ENCODE assay signal across 8 mouse cellular contexts in the genomic region with DNA sequence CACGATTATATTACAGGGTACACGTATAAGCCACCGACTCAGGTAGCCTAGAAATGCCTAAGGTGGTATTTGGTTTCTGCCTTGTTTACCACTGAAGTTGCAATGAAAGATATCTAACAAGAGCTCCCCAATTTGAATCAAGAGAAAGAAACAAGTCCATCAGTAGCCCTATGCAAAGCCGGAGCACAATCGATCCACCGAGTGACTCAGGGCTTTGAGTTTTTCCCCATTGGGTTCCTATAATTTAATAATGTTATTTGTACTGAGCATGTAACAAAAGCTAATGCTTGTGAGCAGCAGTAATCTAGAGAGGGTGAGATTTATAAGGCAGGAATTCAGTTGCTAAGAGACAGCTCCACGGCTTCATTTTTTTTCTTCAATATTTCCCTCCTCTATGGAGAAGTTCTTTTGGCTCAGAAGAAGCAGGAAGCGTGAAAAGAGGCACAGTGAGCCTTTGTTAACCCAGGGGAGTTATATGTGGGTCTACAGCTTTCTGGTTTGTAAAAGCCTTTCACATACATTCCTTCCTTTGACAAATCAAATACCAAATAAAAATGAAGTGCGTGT. TPM values are rescaled to one million over a fixed set of nuclear protein-coding genes. Genes with fewer than 3 reads are reported as not detected.
A peak's percentile ranks its signal among the peaks of the same experiment; 100 is the strongest.
DNase-seq lines count a peak whose midpoint lies in the region; ATAC-seq and TF ChIP-seq lines count a peak whose summit lies in the region.

No protein-coding gene starts in this region.

- H3K4me2 ChIP-seq in heart, postnatal 0 days (ENCODE audit: low read depth, low read length): peak overlapping the region; percentile 53
- H3K4me2 ChIP-seq in liver, postnatal 0 days (ENCODE audit: low read depth, low read length): peak overlapping the region; percentile 10; the same call in 1 of the 2 replicates

- TF ChIP-seq EP300 in heart, postnatal 0 days (IDR thresholded peaks at IDR 0.05; ENCODE audit: low read depth): no peak
- no peak for TF ChIP-seq EP300 in liver, postnatal 0 days (IDR thresholded peaks at IDR 0.05; ENCODE audit: low read depth)

- 51% methylated on average over 9 of the region's 9 CpGs for WGBS in heart, postnatal 0 days
- WGBS in liver, postnatal 0 days (ENCODE audit: insufficient replicate concordance): 68% methylated on average over 9 of the region's 9 CpGs

- peak overlapping the region; percentile 70 for H3K4me3 ChIP-seq in gastrocnemius, adult 2 months
- H3K4me3 ChIP-seq in brown adipose tissue, adult 24 weeks (ENCODE audit: insufficient read depth, low read depth, low read length): peak overlapping the region; percentile 41
- H3K4me3 ChIP-seq in heart, postnatal 0 days (ENCODE audit: low read depth, low read length): no peak overlapping the region
- H3K4me3 ChIP-seq in liver, postnatal 0 days (ENCODE audit: low read depth, low read length): no peak overlapping the region

- peak overlapping the region; percentile 73 for H3K27ac ChIP-seq in gastrocnemius, adult 2 months
- no peak overlapping the region for H3K27ac ChIP-seq in brown adipose tissue, adult 24 weeks (replicated peaks; ENCODE audit: low read depth, low read length)
- peak overlapping the region; percentile 86 for H3K27ac ChIP-seq in heart, postnatal 0 days (ENCODE audit: low read depth)
- H3K27ac ChIP-seq in liver, postnatal 0 days (ENCODE audit: low read depth): peak overlapping the region; percentile 46

- peak; percentile 43 for ATAC-seq in heart, postnatal 0 days (ENCODE audit: insufficient read depth, low read depth)
- no peak for ATAC-seq in liver, postnatal 0 days

- H3K27me3 ChIP-seq in heart, postnatal 0 days (ENCODE audit: control insufficient read depth, insufficient read depth, low read length): no peaks in the 10 kb centered on the region
- no peaks in the 10 kb centered on the region for H3K27me3 ChIP-seq in liver, postnatal 0 days (ENCODE audit: insufficient read depth, low read length)

- intact Hi-C loops in gastrocnemius, adult 2 months (cut with DNase I): no loop called here
- intact Hi-C loops in gastrocnemius, postnatal 36 days (cut with DNase I): loop anchor here (10.0 kb wide), 1 partner anchor 130 kb away; a partner anchor contains a TSS
- intact Hi-C loops in left cerebral cortex, postnatal 4 days (cut with DNase I): no loop called here

- no peak for TF ChIP-seq CTCF in gastrocnemius, adult 2 months (IDR thresholded peaks at IDR 0.05)
- TF ChIP-seq CTCF in heart, postnatal 0 days (IDR thresholded peaks at IDR 0.05; ENCODE audit: low read depth): no peak
- no peak for TF ChIP-seq CTCF in liver, postnatal 0 days (IDR thresholded peaks at IDR 0.05; ENCODE audit: low read depth)

- no peaks in the 10 kb centered on the region for H3K36me3 ChIP-seq in heart, postnatal 0 days (replicated peaks; ENCODE audit: control insufficient read depth, insufficient read depth, low read length)
- H3K36me3 ChIP-seq in liver, postnatal 0 days (replicated peaks; ENCODE audit: insufficient read depth, low read length): no peaks in the 10 kb centered on the region

- H3K9me3 ChIP-seq in heart, postnatal 0 days (replicated peaks; ENCODE audit: control insufficient read depth, low read length): no peaks in the 10 kb centered on the region
- H3K9me3 ChIP-seq in liver, postnatal 0 days (ENCODE audit: low read length): no peaks in the 10 kb centered on the region

- no peak for DNase-seq in gastrocnemius, adult 2 months
- DNase-seq in gastrocnemius, postnatal 36 days: no peak
- DNase-seq in heart, postnatal 0 days (ENCODE audit: low spot score): peak; percentile 69
- DNase-seq in liver, postnatal 0 days: no peak
- DNase-seq in thymus, adult 18-20 months: no peak
- no peak for DNase-seq in layer of hippocampus, adult 9-11 months
- DNase-seq in left cerebral cortex, postnatal 4 days: no peak

- H3K9ac ChIP-seq in heart, postnatal 0 days (replicated peaks; ENCODE audit: low read depth, low read length): peak overlapping the region; percentile 46; the same call in 1 of the 2 replicates
- H3K9ac ChIP-seq in liver, postnatal 0 days (replicated peaks): no peak overlapping the region

- peaks cover 4% of the 10 kb centered on the region for H3K4me1 ChIP-seq in brown adipose tissue, adult 24 weeks (ENCODE audit: control insufficient read depth, insufficient read depth, insufficient read length, low read length)
- peaks cover 23% of the 10 kb centered on the region for H3K4me1 ChIP-seq in heart, postnatal 0 days (ENCODE audit: control insufficient read depth, insufficient read depth)
- H3K4me1 ChIP-seq in liver, postnatal 0 days (ENCODE audit: insufficient read depth): peaks cover 8% of the 10 kb centered on the region; the same call in 1 of the 2 replicates

RNA-seq across cellular contexts. Expression of a gene that starts 18.8 kb away (rescaled TPM):
- total RNA-seq in gastrocnemius, adult 2 months (2021): 1 to 10 TPM in 1 of 2 experiments, under 1 TPM in 1; 0.20 to 1.6 TPM
- total RNA-seq in gastrocnemius, postnatal 36 days (2021): under 1 TPM; 0.47 to 0.79 TPM
- 1.4 and 4.8 TPM in 2 replicates for polyA plus RNA-seq in brown adipose tissue, adult 24 weeks (2012; ENCODE audit: insufficient read depth, insufficient read length, missing spikeins)
- total RNA-seq in heart, postnatal 0 days (2014; rRNA removed; ENCODE audit: low replicate concordance): 1.7 and 4.7 TPM in 2 replicates
- 5.7 and 7.5 TPM in 2 replicates for polyA plus RNA-seq in heart, postnatal 0 days (2015; fragmentation: Nextera tagmentation; extraction: Ambion mirVana)
- 2.8 TPM in 2 replicates for polyA plus RNA-seq in liver, postnatal 0 days (2015; fragmentation: Nextera tagmentation; extraction: Ambion mirVana)
- 10 to 100 TPM in 1 of 2 experiments, 1 to 10 TPM in 1; 7.4 to 10.9 TPM for total RNA-seq in left cerebral cortex, postnatal 4 days (2021)

RNA-seq across cellular contexts. Expression of a gene that starts 35.8 kb away (rescaled TPM):
- not detected for total RNA-seq in gastrocnemius, adult 2 months (2021)
- total RNA-seq in gastrocnemius, postnatal 36 days (2021): not detected
- not detected in 2 replicates for polyA plus RNA-seq in brown adipose tissue, adult 24 weeks (2012; ENCODE audit: insufficient read depth, insufficient read length, missing spikeins)
- total RNA-seq in heart, postnatal 0 days (2014; rRNA removed; ENCODE audit: low replicate concordance): 11.5 and 16.8 TPM in 2 replicates
- 4.4 and 6.2 TPM in 2 replicates for polyA plus RNA-seq in heart, postnatal 0 days (2015; fragmentation: Nextera tagmentation; extraction: Ambion mirVana)
- polyA plus RNA-seq in liver, postnatal 0 days (2015; fragmentation: Nextera tagmentation; extraction: Ambion mirVana): 0.15 and 2.7 TPM in 2 replicates
- total RNA-seq in left cerebral cortex, postnatal 4 days (2021): not detected

RNA-seq across cellular contexts. Expression of a gene that starts 48.5 kb away (rescaled TPM):
- 1 to 10 TPM; 1.6 to 2.4 TPM for total RNA-seq in gastrocnemius, adult 2 months (2021)
- 1 to 10 TPM; 5.2 to 8.3 TPM for total RNA-seq in gastrocnemius, postnatal 36 days (2021)
- polyA plus RNA-seq in brown adipose tissue, adult 24 weeks (2012; ENCODE audit: insufficient read depth, insufficient read length, missing spikeins): 1.5 and 6.7 TPM in 2 replicates
- total RNA-seq in heart, postnatal 0 days (2014; rRNA removed; ENCODE audit: low replicate concordance): 717 and 1,330 TPM in 2 replicates
- polyA plus RNA-seq in heart, postnatal 0 days (2015; fragmentation: Nextera tagmentation; extraction: Ambion mirVana): 664 and 669 TPM in 2 replicates
- polyA plus RNA-seq in liver, postnatal 0 days (2015; fragmentation: Nextera tagmentation; extraction: Ambion mirVana): 117 and 119 TPM in 2 replicates
- total RNA-seq in left cerebral cortex, postnatal 4 days (2021): 100 to 1,000 TPM; 104 to 155 TPM

Comparison
In these comparisons a context has a peak if more than half of its experiments do, and no peak if none do; other contexts are left out.
1. H3K4me3 ChIP-seq: peak in gastrocnemius, adult 2 months (single experiment) and brown adipose tissue, adult 24 weeks (single experiment); none in heart, postnatal 0 days (single experiment) and liver, postnatal 0 days (single experiment).
2. RNA of a gene that starts 35.8 kb away (total RNA-seq): 11.5 to 16.8 TPM in heart, postnatal 0 days; not detected in left cerebral cortex, postnatal 4 days, not detected in gastrocnemius, adult 2 months and not detected in gastrocnemius, postnatal 36 days; every median in the first group is over 10 times any median in the second.
3. RNA of a gene that starts 48.5 kb away (total RNA-seq): 717 to 1,330 TPM in heart, postnatal 0 days and 104 to 155 TPM in left cerebral cortex, postnatal 4 days; 5.2 to 8.3 TPM in gastrocnemius, postnatal 36 days and 1.6 to 2.4 TPM in gastrocnemius, adult 2 months; every median in the first group is over 10 times any median in the second.